Mouse (Mus musculus): ENCODE measurements around the gene Otud7b.

DNA sequence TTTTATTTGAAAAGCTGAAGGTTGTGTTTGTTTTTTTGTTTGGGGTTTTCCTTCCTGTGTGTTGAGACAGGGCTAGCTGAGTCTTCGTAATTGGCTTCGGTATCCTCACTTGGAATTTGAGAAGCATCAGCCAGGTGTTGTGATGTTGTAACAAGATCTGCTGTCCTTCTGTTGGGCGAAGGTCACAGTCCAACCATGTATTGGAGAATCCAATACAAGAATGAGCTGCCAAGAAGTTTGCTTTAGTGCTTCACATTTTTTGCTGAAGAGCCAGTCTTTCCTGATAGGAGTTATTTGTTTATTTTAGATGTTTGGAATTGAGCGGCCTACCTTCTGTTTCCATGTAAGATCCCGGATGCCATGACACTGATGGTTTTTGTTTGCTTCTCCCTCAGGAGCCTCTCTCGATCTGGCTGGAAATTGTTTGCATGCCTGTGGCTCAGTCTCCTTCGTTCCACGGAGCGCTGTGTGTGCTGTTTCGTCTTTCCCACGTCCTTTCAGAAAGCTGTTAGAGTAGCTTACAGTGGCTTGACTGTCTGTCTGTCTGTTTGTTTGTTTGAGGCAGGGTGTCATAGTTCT lies 29.1 kb downstream of the Otud7b start:
- TF ChIP-seq POLR2A (IDR thresholded peaks at IDR 0.05; ENCODE audit: extremely low read depth, insufficient read depth, low read length) (no peak), CTCF (IDR thresholded peaks at IDR 0.05; ENCODE audit: low read depth, low read length) (no peak)
